Mouse (Mus musculus): ENCODE measurements around the gene Gabarap.

- no peak for TF ChIP-seq CTCF (IDR thresholded peaks at IDR 0.05; ENCODE audit: low read depth, low read length)
- no peak for TF ChIP-seq POLR2A (IDR thresholded peaks at IDR 0.05; ENCODE audit: extremely low read depth, insufficient read depth, low read length)
These were observed 20.0 kb downstream of the Gabarap start for GRCm38 (mm10) chr11:70010961-70011360.

Measured in liver, adult 2 months (tissue).